Mouse (Mus musculus) cerebellum, postnatal 4 days (tissue): ENCODE measurements around the gene Hmgxb4.
A peak's percentile ranks its signal among the peaks of the same experiment; 100 is the strongest.
"Not testable (repeated sequence)": the region's sequence is repeated elsewhere in the genome, so short reads cannot be mapped to it uniquely, and the experiment has no call there.

Source experiments
- DNase-seq, 2 experiments: peaks; one replicate each; pipeline ENCODE4 v3.0.0; 2022; ENCODE audit warnings: low spot score in 2 of 2, mixed read lengths in 1 of 2

Hmgxb4 gene

GRCm38 (mm10) chr8:74993081-74993474, at the start of gene Hmgxb4:
Gene Hmgxb4, plus strand, starts transcription at chr8:74993356.
- no peak for DNase-seq

- no peak for DNase-seq
Observed at GRCm38 (mm10) chr8:74949445-74949844, 43.7 kb upstream of the Hmgxb4 start.

GRCm38 (mm10) chr8:74963983-74964382, 29.2 kb upstream of the Hmgxb4 start:
- no peak for DNase-seq

GRCm38 (mm10) chr8:74970286-74970685, 22.9 kb upstream of the Hmgxb4 start:
- DNase-seq = not testable (repeated sequence)

GRCm38 (mm10) chr8:74971636-74972035, 21.5 kb upstream of the Hmgxb4 start:
- no peak for DNase-seq

- DNase-seq = no peak
Observed at GRCm38 (mm10) chr8:74972322-74972883, 20.8 kb upstream of the Hmgxb4 start.

- no peak for DNase-seq
Observed at GRCm38 (mm10) chr8:74973121-74973869, 19.9 kb upstream of the Hmgxb4 start.

GRCm38 (mm10) chr8:74973904-74974303, 19.3 kb upstream of the Hmgxb4 start:
- DNase-seq = no peak

GRCm38 (mm10) chr8:74977427-74977826, 15.7 kb upstream of the Hmgxb4 start:
- DNase-seq = peak in 1 of 2 experiments; percentile 16

GRCm38 (mm10) chr8:74980060-74980710, 13.0 kb upstream of the Hmgxb4 start:
- DNase-seq = no peak

GRCm38 (mm10) chr8:74980711-74981062, 12.5 kb upstream of the Hmgxb4 start:
- DNase-seq = peak; percentile 57 to 61

- DNase-seq = no peak
Observed at GRCm38 (mm10) chr8:74981809-74982208, 11.3 kb upstream of the Hmgxb4 start.

- no peak for DNase-seq
Observed at GRCm38 (mm10) chr8:74987436-74987835, 5.7 kb upstream of the Hmgxb4 start.

- DNase-seq = no peak
Observed at GRCm38 (mm10) chr8:74990021-74990420, 3.1 kb upstream of the Hmgxb4 start.

GRCm38 (mm10) chr8:74993475-74994451, 607 bp downstream of the Hmgxb4 start:
- peak; percentile 71 to 79 for DNase-seq

GRCm38 (mm10) chr8:74994540-74994939, 1.4 kb downstream of the Hmgxb4 start:
- peak in 1 of 2 experiments; percentile 6 for DNase-seq

- no peak for DNase-seq
Observed at GRCm38 (mm10) chr8:75000431-75000830, 7.3 kb downstream of the Hmgxb4 start.

- DNase-seq = no peak
Observed at GRCm38 (mm10) chr8:75008826-75009225, 15.7 kb downstream of the Hmgxb4 start.

GRCm38 (mm10) chr8:75013557-75013956, 20.4 kb downstream of the Hmgxb4 start:
- DNase-seq = no peak

GRCm38 (mm10) chr8:75013964-75014363, 20.8 kb downstream of the Hmgxb4 start:
- DNase-seq = no peak

GRCm38 (mm10) chr8:75015981-75016380, 22.8 kb downstream of the Hmgxb4 start:
- no peak for DNase-seq

- DNase-seq = no peak
Observed at GRCm38 (mm10) chr8:75016422-75016821, 23.3 kb downstream of the Hmgxb4 start.
